Mouse (Mus musculus) A20 (cell line): ENCODE measurements around the gene Rasgrf1.

Experiments
- DNase-seq: peaks from one replicate; pipeline ENCODE4 v3.0.0-alpha.2; 2011; ENCODE audit warnings: low read depth, low spot score

Gene Rasgrf1

GRCm38 (mm10) chr9:89968836-89969450, 59.2 kb downstream of the Rasgrf1 start:
- peak; percentile 66 for DNase-seq

- DNase-seq: no peak
These were observed 60.6 kb downstream of the Rasgrf1 start for GRCm38 (mm10) chr9:89970271-89970670.

GRCm38 (mm10) chr9:89970886-89971486, 61.3 kb downstream of the Rasgrf1 start:
- DNase-seq: no peak

GRCm38 (mm10) chr9:89972321-89972720, 62.6 kb downstream of the Rasgrf1 start:
- no peak for DNase-seq

- peak; percentile 58 for DNase-seq
These were observed 64.1 kb downstream of the Rasgrf1 start for GRCm38 (mm10) chr9:89973856-89974255.

- DNase-seq: no peak
These were observed 64.8 kb downstream of the Rasgrf1 start for GRCm38 (mm10) chr9:89974463-89974931.

- peak; percentile 32 for DNase-seq
These were observed 66.7 kb downstream of the Rasgrf1 start for GRCm38 (mm10) chr9:89976366-89976940.

- no peak for DNase-seq
These were observed 69.5 kb downstream of the Rasgrf1 start for GRCm38 (mm10) chr9:89979248-89979647.

- no peak for DNase-seq
These were observed 72.5 kb downstream of the Rasgrf1 start for GRCm38 (mm10) chr9:89982256-89982655.

- no peak for DNase-seq
These were observed 78.3 kb downstream of the Rasgrf1 start for GRCm38 (mm10) chr9:89988053-89988452.

- DNase-seq: peak; percentile 69
These were observed 79.3 kb downstream of the Rasgrf1 start for GRCm38 (mm10) chr9:89988811-89989528.

GRCm38 (mm10) chr9:90006432-90006831, 96.7 kb downstream of the Rasgrf1 start:
- no peak for DNase-seq

GRCm38 (mm10) chr9:90007094-90007493, 97.4 kb downstream of the Rasgrf1 start:
- DNase-seq: no peak

- DNase-seq: no peak
These were observed 98.4 kb downstream of the Rasgrf1 start for GRCm38 (mm10) chr9:90008138-90008537.

- DNase-seq: no peak
These were observed 102.1 kb downstream of the Rasgrf1 start for GRCm38 (mm10) chr9:90011849-90012248.

GRCm38 (mm10) chr9:90014649-90015048, 104.9 kb downstream of the Rasgrf1 start:
- DNase-seq: peak; percentile 29

- DNase-seq: no peak
These were observed 106.5 kb downstream of the Rasgrf1 start for GRCm38 (mm10) chr9:90016204-90016603.

GRCm38 (mm10) chr9:90020866-90021265, 111.2 kb downstream of the Rasgrf1 start:
- no peak for DNase-seq

GRCm38 (mm10) chr9:90021442-90021841, 111.7 kb downstream of the Rasgrf1 start:
- peak; percentile 61 for DNase-seq

- peak; percentile 36 for DNase-seq
These were observed 118.0 kb downstream of the Rasgrf1 start for GRCm38 (mm10) chr9:90027709-90028108.

GRCm38 (mm10) chr9:90033922-90034321, 124.2 kb downstream of the Rasgrf1 start:
- peak; percentile 37 for DNase-seq

GRCm38 (mm10) chr9:90035168-90035567, 125.5 kb downstream of the Rasgrf1 start:
- DNase-seq: no peak
